Comparison of ENCODE assay signal across 17 mouse cellular contexts in genomic region chr9:13902030-13902429, GRCm38 (mm10).
"Had no signal": no experiment of that assay in that cellular context is flagged by ENCODE, and none has a peak within 500 bp of the region (broad histone marks: within the 10 kb centered on the region; RNA-seq: fewer than 3 reads in every experiment).

No protein-coding gene starts in this region.

- H3K4me3 ChIP-seq: liver, embryonic 12.5 days; midbrain, embryonic 10.5 days; midbrain, embryonic 13.5 days; midbrain, embryonic 15.5 days; myocyte; neural tube, embryonic 12.5 days; stomach, embryonic 15.5 days had no signal

- ATAC-seq: liver, embryonic 12.5 days; midbrain, embryonic 13.5 days; midbrain, embryonic 15.5 days had no signal

- H3K9me3 ChIP-seq: liver, embryonic 12.5 days; midbrain, embryonic 10.5 days; midbrain, embryonic 13.5 days; midbrain, embryonic 15.5 days; neural tube, embryonic 12.5 days; stomach, embryonic 15.5 days had no signal

- H3K4me1 ChIP-seq: liver, embryonic 12.5 days; neural tube, embryonic 12.5 days; stomach, embryonic 15.5 days had no signal

- H3K9ac ChIP-seq: liver, embryonic 12.5 days; liver, embryonic 14.5 days; lung, embryonic 14.5 days; midbrain, embryonic 13.5 days; midbrain, embryonic 15.5 days; neural tube, embryonic 12.5 days; stomach, embryonic 15.5 days had no signal

- H3K27me3 ChIP-seq: liver, embryonic 12.5 days; midbrain, embryonic 13.5 days; midbrain, embryonic 15.5 days; stomach, embryonic 15.5 days had no signal

- H3K36me3 ChIP-seq: liver, embryonic 12.5 days; midbrain, embryonic 10.5 days; midbrain, embryonic 13.5 days; midbrain, embryonic 15.5 days; neural tube, embryonic 12.5 days; stomach, embryonic 15.5 days had no signal

- DNase-seq: lung, adult 18-20 months; lung, embryonic 14.5 days; lung, postnatal 10 days; lung, postnatal 4 days; right cerebral cortex, postnatal 14 days; thymus, adult 2 months; thymus, postnatal 25 days; thymus, postnatal 4 days had no signal

- H3K27ac ChIP-seq: liver, embryonic 12.5 days; liver, embryonic 14.5 days; midbrain, embryonic 10.5 days; midbrain, embryonic 13.5 days; midbrain, embryonic 15.5 days; neural tube, embryonic 12.5 days; stomach, embryonic 15.5 days; stomach, postnatal 0 days had no signal

- H3K4me2 ChIP-seq: liver, embryonic 12.5 days; lung, embryonic 14.5 days; midbrain, embryonic 13.5 days; midbrain, embryonic 15.5 days; neural tube, embryonic 12.5 days; stomach, embryonic 15.5 days had no signal
